In genomic region chr2:7734097-7734730, GRCm38 (mm10) we compare ENCODE assay signal across 14 mouse cellular contexts.
DNase-seq lines count a peak whose midpoint lies in the region; ATAC-seq and TF ChIP-seq lines count a peak whose summit lies in the region.
"Had no signal": no experiment of that assay in that cellular context is flagged by ENCODE, and none has a peak within 500 bp of the region (broad histone marks: within the 10 kb centered on the region; RNA-seq: fewer than 3 reads in every experiment).

No protein-coding gene starts in this region.

- no peak for TF ChIP-seq CTCF in lung, postnatal 0 days (IDR thresholded peaks at IDR 0.05)

- no peaks in the 10 kb centered on the region; the same call in 1 of the 2 replicates for H3K4me1 ChIP-seq in hindbrain, embryonic 13.5 days (replicated peaks)
- H3K4me1 ChIP-seq in hindbrain, embryonic 11.5 days (replicated peaks; ENCODE audit: control insufficient read depth, insufficient read depth, low read length), result no peaks in the 10 kb centered on the region
- H3K4me1 ChIP-seq in lung, postnatal 0 days (ENCODE audit: insufficient read depth, low read depth, low read length), result no peaks in the 10 kb centered on the region

- H3K4me3 ChIP-seq in hindbrain, embryonic 13.5 days, result no peak overlapping the region
- no peak overlapping the region for H3K4me3 ChIP-seq in hindbrain, embryonic 11.5 days (ENCODE audit: low read depth, low read length)
- no peak overlapping the region for H3K4me3 ChIP-seq in lung, postnatal 0 days (ENCODE audit: low read depth, low read length)
- H3K4me3 ChIP-seq: neural tube, embryonic 13.5 days had no signal

- 43% methylated on average over 8 of the region's 8 CpGs for WGBS in hindbrain, embryonic 13.5 days
- WGBS in hindbrain, embryonic 11.5 days, result 52% methylated on average over 8 of the region's 8 CpGs
- WGBS in lung, postnatal 0 days, result 40% methylated on average over 8 of the region's 8 CpGs

- no peak for DNase-seq in hindbrain, embryonic 11.5 days (ENCODE audit: low spot score)
- peak; percentile 39 to 51 for DNase-seq in frontal cortex, postnatal 25 days (ENCODE audit: low spot score in 2 of 2)
- DNase-seq in left cerebral cortex, adult 9 months (ENCODE audit: low spot score in 2 of 2), result peak; percentile 77 to 83
- peak; percentile 73 for DNase-seq in right cerebral cortex, postnatal 25 days
- DNase-seq in ovary, postnatal 36 days (ENCODE audit: low spot score), result no peak
- no peak for DNase-seq in lung, postnatal 0 days (ENCODE audit: low spot score)
- no peak for DNase-seq in urinary bladder, postnatal 25 days (ENCODE audit: low spot score)
- DNase-seq: adrenal gland, adult 2 months; cerebellum, adult 8-10 months; gastrocnemius, postnatal 14 days had no signal

- TF ChIP-seq EP300 in lung, postnatal 0 days (IDR thresholded peaks at IDR 0.05), result no peak

- no peak overlapping the region for H3K4me2 ChIP-seq in hindbrain, embryonic 13.5 days
- no peak overlapping the region for H3K4me2 ChIP-seq in hindbrain, embryonic 11.5 days (replicated peaks; ENCODE audit: low read depth, low read length)
- H3K4me2 ChIP-seq in lung, postnatal 0 days (replicated peaks; ENCODE audit: low read depth, low read length), result no peak overlapping the region
- H3K4me2 ChIP-seq: neural tube, embryonic 13.5 days had no signal

- H3K36me3 ChIP-seq in hindbrain, embryonic 13.5 days, result no peaks in the 10 kb centered on the region
- no peaks in the 10 kb centered on the region for H3K36me3 ChIP-seq in hindbrain, embryonic 11.5 days (ENCODE audit: control insufficient read depth, insufficient read depth, low read length)
- no peaks in the 10 kb centered on the region for H3K36me3 ChIP-seq in lung, postnatal 0 days (ENCODE audit: insufficient read depth, low read length)
- H3K36me3 ChIP-seq: neural tube, embryonic 13.5 days had no signal

- no peak overlapping the region for H3K27ac ChIP-seq in hindbrain, embryonic 13.5 days
- H3K27ac ChIP-seq in hindbrain, embryonic 11.5 days (ENCODE audit: low read depth, low read length), result no peak overlapping the region
- no peak overlapping the region for H3K27ac ChIP-seq in lung, postnatal 0 days (ENCODE audit: low read length)
- H3K27ac ChIP-seq: liver, embryonic 14.5 days; neural tube, embryonic 13.5 days had no signal

- no peak overlapping the region for H3K9ac ChIP-seq in hindbrain, embryonic 13.5 days
- H3K9ac ChIP-seq in hindbrain, embryonic 11.5 days (ENCODE audit: low read depth, low read length), result no peak overlapping the region
- no peak overlapping the region for H3K9ac ChIP-seq in lung, postnatal 0 days (replicated peaks; ENCODE audit: low read depth)
- H3K9ac ChIP-seq: liver, embryonic 14.5 days; neural tube, embryonic 13.5 days had no signal

- H3K27me3 ChIP-seq in hindbrain, embryonic 13.5 days, result no peaks in the 10 kb centered on the region
- H3K27me3 ChIP-seq in hindbrain, embryonic 11.5 days (ENCODE audit: control insufficient read depth, insufficient read depth, low read length), result no peaks in the 10 kb centered on the region
- no peaks in the 10 kb centered on the region for H3K27me3 ChIP-seq in lung, postnatal 0 days (replicated peaks; ENCODE audit: insufficient read depth, low read length)
- H3K27me3 ChIP-seq: neural tube, embryonic 13.5 days; Patski had no signal

- ATAC-seq in hindbrain, embryonic 13.5 days (ENCODE audit: low FRiP score), result 0 out of 2 replicates have a peak, but pooled peaks have one; percentile 46
- no peak for ATAC-seq in hindbrain, embryonic 11.5 days (ENCODE audit: low FRiP score)
- ATAC-seq in lung, postnatal 0 days, result no peak
- ATAC-seq: Patski had no signal

- H3K9me3 ChIP-seq in hindbrain, embryonic 13.5 days, result no peaks in the 10 kb centered on the region
- H3K9me3 ChIP-seq in hindbrain, embryonic 11.5 days (ENCODE audit: control insufficient read depth, low read length), result no peaks in the 10 kb centered on the region
- H3K9me3 ChIP-seq in lung, postnatal 0 days (ENCODE audit: low read length), result no peaks in the 10 kb centered on the region
- H3K9me3 ChIP-seq: neural tube, embryonic 13.5 days had no signal

Comparison
In these comparisons a context has a peak if more than half of its experiments do, and no peak if none do; other contexts are left out.
1. DNase-seq: peak in frontal cortex, postnatal 25 days (2 of 2), left cerebral cortex, adult 9 months (2 of 2) and right cerebral cortex, postnatal 25 days (single experiment); none in hindbrain, embryonic 11.5 days (single experiment), ovary, postnatal 36 days (single experiment), lung, postnatal 0 days (single experiment) and urinary bladder, postnatal 25 days (single experiment).